9 mouse cellular contexts compared by ENCODE assay signal in genomic region chr2:72219921-72220320, GRCm38 (mm10).
DNase-seq lines count a peak whose midpoint lies in the region; ATAC-seq lines count a peak whose summit lies in the region.
"Had no signal": no experiment of that assay in that cellular context is flagged by ENCODE, and none has a peak within 500 bp of the region (broad histone marks: within the 10 kb centered on the region; RNA-seq: fewer than 3 reads in every experiment).

No protein-coding gene starts in this region.

- H3K9me3 ChIP-seq in midbrain, embryonic 10.5 days (replicated peaks) = no peaks in the 10 kb centered on the region
- H3K9me3 ChIP-seq in midbrain, embryonic 16.5 days (replicated peaks; ENCODE audit: control insufficient read depth, low read length, poor library complexity, severe bottlenecking) = no peaks in the 10 kb centered on the region
- H3K9me3 ChIP-seq: heart, embryonic 13.5 days had no signal

- no peak overlapping the region for H3K9ac ChIP-seq in midbrain, embryonic 16.5 days (ENCODE audit: low read depth, low read length)
- H3K9ac ChIP-seq: heart, embryonic 13.5 days had no signal

- no peak overlapping the region for H3K4me2 ChIP-seq in midbrain, embryonic 16.5 days (ENCODE audit: low read length)
- H3K4me2 ChIP-seq: heart, embryonic 13.5 days had no signal

- H3K27ac ChIP-seq in midbrain, embryonic 10.5 days (replicated peaks) = no peak overlapping the region
- no peak overlapping the region for H3K27ac ChIP-seq in midbrain, embryonic 16.5 days (ENCODE audit: low read length)
- H3K27ac ChIP-seq: heart, embryonic 13.5 days had no signal

- no peaks in the 10 kb centered on the region for H3K36me3 ChIP-seq in midbrain, embryonic 10.5 days
- H3K36me3 ChIP-seq in midbrain, embryonic 16.5 days (ENCODE audit: control insufficient read depth, insufficient read depth, low read length) = no peaks in the 10 kb centered on the region
- H3K36me3 ChIP-seq: heart, embryonic 13.5 days had no signal

- H3K4me1 ChIP-seq in midbrain, embryonic 10.5 days = peaks cover 6% of the 10 kb centered on the region; the same call in 1 of the 2 replicates
- H3K4me1 ChIP-seq in midbrain, embryonic 16.5 days (ENCODE audit: control insufficient read depth, insufficient read depth, low read length) = peaks cover 3% of the 10 kb centered on the region; the same call in 1 of the 2 replicates

- intact Hi-C loops in heart, postnatal 36 days (cut with DNase I) = loop anchor here (2.0 to 5.0 kb wide), 3 partner anchors 68 to 181 kb away; no protein-coding TSS in a partner anchor

- WGBS in midbrain, embryonic 10.5 days = 35% methylated on average over 3 of the region's 3 CpGs
- WGBS in midbrain, embryonic 16.5 days = 32% methylated on average over 3 of the region's 3 CpGs

- H3K27me3 ChIP-seq in midbrain, embryonic 10.5 days (ENCODE audit: low read depth, poor library complexity, severe bottlenecking) = no peaks in the 10 kb centered on the region
- H3K27me3 ChIP-seq in midbrain, embryonic 16.5 days (ENCODE audit: control insufficient read depth, insufficient read depth, low read depth, low read length) = no peaks in the 10 kb centered on the region
- H3K27me3 ChIP-seq: heart, embryonic 13.5 days had no signal

- H3K4me3 ChIP-seq in midbrain, embryonic 10.5 days = no peak overlapping the region
- H3K4me3 ChIP-seq in midbrain, embryonic 16.5 days (ENCODE audit: low read depth, low read length) = no peak overlapping the region
- H3K4me3 ChIP-seq: heart, embryonic 13.5 days had no signal

- ATAC-seq in midbrain, embryonic 16.5 days = no peak

- DNase-seq in cerebellum, adult 18-20 months = peak; percentile 46 to 60
- DNase-seq in cerebellum, adult 11-12 months = no peak
- peak; percentile 53 for DNase-seq in midbrain, embryonic 10.5 days (ENCODE audit: low spot score)
- DNase-seq in c-Kit-positive CD71-positive TER-119-positive erythroid progenitor cells, embryonic 14.5 days (ENCODE audit: low spot score) = peak; percentile 34
- peak; percentile 53 to 67 for DNase-seq in heart, postnatal 36 days
- DNase-seq in lung, postnatal 4 days = peak; percentile 26 to 71
- peak; percentile 62 to 82 for DNase-seq in thymus, postnatal 10 days (ENCODE audit: low spot score in 2 of 2)
